Mouse (Mus musculus) heart, embryonic 11.5 days (tissue): Measurements from ENCODE around the gene Cpe. TPM values are rescaled to one million over a fixed set of nuclear protein-coding genes. Genes with fewer than 3 reads are reported as not detected.
"Not testable (repeated sequence)": the region's sequence is repeated elsewhere in the genome, so short reads cannot be mapped to it uniquely, and the experiment has no call there.

Experiments used
- ATAC-seq: fragments of 200-750 bp; cut with Nextera tagmentation; replicated peaks from 2 replicates; pipeline ENCODE4 v1.8.0; 2017; ENCODE audit warnings: moderate library complexity; ENCODE audit not compliant: insufficient number of reproducible peaks, low FRiP score, low TSS enrichment
- H3K27ac ChIP-seq: fragments of 300-500 bp; sonication (generic); 2 replicates; pipeline ENCODE4 v1.5.1; 2014; ENCODE audit warnings: mild to moderate bottlenecking, low read depth, low read length
- H3K27me3 ChIP-seq: fragments of 300-500 bp; sonication (generic); 2 replicates; pipeline ENCODE4 v1.6.1; 2014; ENCODE audit warnings: mild to moderate bottlenecking, low read length, mixed read lengths; ENCODE audit not compliant: control insufficient read depth, insufficient read depth
- H3K36me3 ChIP-seq: fragments of 300-500 bp; sonication (generic); 2 replicates; pipeline ENCODE4 v1.6.1; 2014; ENCODE audit warnings: mild to moderate bottlenecking, low read length, moderate library complexity, mixed read lengths; ENCODE audit not compliant: control insufficient read depth, insufficient read depth
- H3K4me1 ChIP-seq: fragments of 300-500 bp; sonication (generic); 2 replicates; pipeline ENCODE4 v1.6.1; 2014; ENCODE audit warnings: low read length; ENCODE audit not compliant: control insufficient read depth, insufficient read depth
- H3K4me2 ChIP-seq: fragments of 300-500 bp; sonication (generic); 2 replicates; pipeline ENCODE4 v1.6.1; 2014; ENCODE audit warnings: mild to moderate bottlenecking, moderate library complexity
- H3K4me3 ChIP-seq: fragments of 300-500 bp; sonication (generic); 2 replicates; pipeline ENCODE4 v1.5.1; 2014; ENCODE audit warnings: low read depth, low read length
- H3K9ac ChIP-seq: fragments of 300-500 bp; sonication (generic); 2 replicates; pipeline ENCODE4 v1.6.1; 2014; ENCODE audit warnings: mild to moderate bottlenecking, low read depth, low read length, moderate library complexity
- H3K9me3 ChIP-seq: fragments of 300-500 bp; sonication (generic); replicated peaks from 2 replicates; pipeline ENCODE4 v1.6.1; 2016; ENCODE audit warnings: low read length; ENCODE audit not compliant: control insufficient read depth
- WGBS: fragments of 180-500 bp; shearing (Covaris S2); extraction: QIAGEN DNeasy Blood & Tissue Kit; methylation state at CpG from one replicate; pipeline ENCODE4 v1.1.7; 2014; ENCODE audit not compliant: insufficient replicate concordance; 5-methylcytosine and 5-hydroxymethylcytosine counted together
- polyA plus RNA-seq: library from polyadenylated mRNA; unstranded; fragments of >200 nt; fragmentation: Nextera tagmentation; extraction: Ambion mirVana; gene quantifications from 2 replicates; pipeline ENCODE4 v1.2.1, GENCODE M21; 2014

The Cpe gene
- polyA plus RNA-seq, 1 experiment from 2014 or later, result 122 TPM

DNA sequence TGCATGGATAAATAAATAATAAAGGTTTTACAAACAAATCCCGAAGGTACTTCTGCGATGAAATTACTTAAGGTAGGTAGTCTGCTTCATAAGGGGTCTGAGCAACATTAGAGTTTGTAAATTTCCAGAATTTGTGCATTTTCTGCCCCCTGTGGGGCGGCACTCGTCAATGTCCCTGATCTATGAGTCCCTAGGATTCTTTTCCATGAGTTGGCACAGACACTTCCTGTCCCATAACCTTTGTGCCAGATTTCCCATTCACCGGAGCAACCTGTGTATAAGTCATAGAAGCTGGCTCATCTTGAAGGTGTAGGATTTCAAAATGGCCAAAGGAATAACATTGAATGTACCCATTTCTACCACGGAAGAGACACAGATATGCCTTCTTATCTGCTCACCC lies 2.5 kb downstream of the Cpe start:
- Histone ChIP-seq H3K9ac (no peak overlapping the region), H3K27me3 (no peaks in the 10 kb centered on the region), H3K4me3 (no peak overlapping the region), H3K27ac (no peak overlapping the region), H3K9me3 (no peaks in the 10 kb centered on the region), H3K4me2 (no peak overlapping the region), H3K36me3 (no peaks in the 10 kb centered on the region), H3K4me1 (peaks cover 3% of the 10 kb centered on the region)
- ATAC-seq, result no peak
- 79% methylated on average over 6 of the region's 6 CpGs for WGBS

DNA sequence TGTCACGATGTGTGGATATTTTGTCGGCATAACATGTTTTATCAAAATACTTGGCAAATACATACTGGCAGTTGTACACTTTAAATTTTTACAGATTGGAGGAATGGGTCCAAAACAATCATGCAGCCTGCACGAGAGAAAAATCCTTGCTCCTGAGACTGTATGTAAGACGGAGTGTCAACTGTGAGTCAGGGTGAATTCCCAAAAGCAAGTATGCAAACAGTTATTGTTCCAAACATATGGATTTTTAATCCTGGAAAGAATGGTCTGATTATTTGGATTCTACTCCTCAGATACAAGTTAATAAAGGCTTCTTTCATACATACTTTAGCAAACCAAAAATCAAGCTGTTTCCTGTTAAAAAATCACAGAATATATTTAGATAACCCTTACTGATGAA lies 4.1 kb downstream of the Cpe start:
- Histone ChIP-seq H3K27me3 (no peaks in the 10 kb centered on the region), H3K36me3 (no peaks in the 10 kb centered on the region), H3K9me3 (no peaks in the 10 kb centered on the region), H3K9ac (no peak overlapping the region), H3K4me3 (no peak overlapping the region), H3K27ac (no peak overlapping the region), H3K4me1 (peaks cover 3% of the 10 kb centered on the region), H3K4me2 (no peak overlapping the region)
- WGBS, result 74% methylated on average over 4 of the region's 4 CpGs
- no peak for ATAC-seq

DNA sequence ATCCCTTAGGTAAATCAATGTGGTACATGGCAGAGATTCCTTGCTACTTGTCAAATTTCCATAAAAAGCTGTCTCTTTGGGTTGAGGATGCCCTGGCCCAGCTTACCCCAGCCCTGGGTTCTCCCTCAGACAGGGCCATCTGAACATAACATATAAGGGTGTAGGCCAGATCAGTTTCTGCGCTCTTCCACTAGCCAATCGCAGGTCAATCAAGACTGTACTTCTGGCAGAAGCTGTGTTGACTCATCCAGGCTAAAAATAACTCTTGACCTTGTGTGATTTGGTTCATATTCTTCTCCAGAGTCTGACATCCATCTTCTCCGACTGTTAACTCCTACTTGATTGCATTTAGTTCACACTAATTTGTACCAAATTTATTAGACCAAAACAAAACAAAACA lies 4.7 kb downstream of the Cpe start:
- H3K4me1 ChIP-seq, result peaks cover 3% of the 10 kb centered on the region
- WGBS, result 37% methylated on average over 3 of the region's 3 CpGs
- peak overlapping the region; percentile 35; the same call in 1 of the 2 replicates for H3K27ac ChIP-seq
- H3K4me3 ChIP-seq, result no peak overlapping the region
- no peak overlapping the region for H3K9ac ChIP-seq
- H3K36me3 ChIP-seq, result no peaks in the 10 kb centered on the region
- no peaks in the 10 kb centered on the region for H3K9me3 ChIP-seq
- no peaks in the 10 kb centered on the region for H3K27me3 ChIP-seq
- ATAC-seq, result no peak
- no peak overlapping the region for H3K4me2 ChIP-seq

DNA sequence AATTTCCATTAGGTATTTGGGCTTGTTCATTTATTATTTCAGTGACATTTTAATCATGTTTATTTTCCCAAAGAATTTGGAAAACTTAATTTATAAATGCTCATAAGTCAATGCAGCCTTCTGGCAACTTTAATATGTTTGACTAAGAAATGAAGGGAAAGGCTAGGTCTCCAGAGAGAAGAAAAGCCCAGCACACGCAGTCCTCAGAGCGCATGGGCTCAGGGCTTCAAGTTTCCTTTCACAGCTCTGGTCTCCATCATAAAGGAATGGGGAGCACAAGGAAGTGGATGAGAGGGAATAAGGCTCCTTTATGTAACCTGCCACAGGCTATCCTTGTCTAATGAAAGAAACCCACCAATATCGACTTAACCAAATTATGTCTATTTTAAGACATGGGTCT lies 10.4 kb downstream of the Cpe start:
- H3K9ac ChIP-seq, result no peak overlapping the region
- no peaks in the 10 kb centered on the region for H3K36me3 ChIP-seq
- H3K4me2 ChIP-seq, result no peak overlapping the region
- no peaks in the 10 kb centered on the region for H3K9me3 ChIP-seq
- no peaks in the 10 kb centered on the region; the same call in 1 of the 2 replicates for H3K4me1 ChIP-seq
- ATAC-seq, result no peak
- no peaks in the 10 kb centered on the region for H3K27me3 ChIP-seq
- H3K4me3 ChIP-seq, result no peak overlapping the region
- WGBS, result 82% methylated on average over 3 of the region's 3 CpGs
- H3K27ac ChIP-seq, result no peak overlapping the region

DNA sequence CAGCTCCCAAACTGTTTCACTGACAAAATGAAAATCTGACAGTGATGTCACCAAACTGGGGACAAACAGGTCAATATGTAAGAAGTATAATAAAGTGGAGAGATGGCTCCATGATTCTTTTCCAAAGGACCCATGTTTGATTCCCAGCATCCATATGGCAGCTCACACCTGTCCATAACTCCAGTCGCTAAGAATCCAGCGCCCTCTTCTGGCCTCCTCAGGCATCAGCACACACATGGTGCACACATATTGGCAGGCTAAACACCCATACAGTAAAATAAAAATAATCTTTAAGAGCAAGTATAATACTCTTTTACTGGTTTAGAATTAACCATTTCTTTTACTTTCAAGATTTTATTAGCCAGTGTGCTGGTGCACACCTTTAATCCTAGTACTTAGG lies 16.5 kb downstream of the Cpe start:
- 72% methylated on average over 2 of the region's 2 CpGs for WGBS
- no peak overlapping the region for H3K4me3 ChIP-seq
- H3K9ac ChIP-seq, result no peak overlapping the region
- ATAC-seq, result no peak
- H3K27me3 ChIP-seq, result no peaks in the 10 kb centered on the region
- no peak overlapping the region for H3K4me2 ChIP-seq
- H3K36me3 ChIP-seq, result no peaks in the 10 kb centered on the region
- H3K27ac ChIP-seq, result no peak overlapping the region
- no peaks in the 10 kb centered on the region; the same call in 1 of the 2 replicates for H3K4me1 ChIP-seq
- 0 out of 2 replicates have a peak, but pooled peaks cover 2% of the 10 kb centered on the region for H3K9me3 ChIP-seq

DNA sequence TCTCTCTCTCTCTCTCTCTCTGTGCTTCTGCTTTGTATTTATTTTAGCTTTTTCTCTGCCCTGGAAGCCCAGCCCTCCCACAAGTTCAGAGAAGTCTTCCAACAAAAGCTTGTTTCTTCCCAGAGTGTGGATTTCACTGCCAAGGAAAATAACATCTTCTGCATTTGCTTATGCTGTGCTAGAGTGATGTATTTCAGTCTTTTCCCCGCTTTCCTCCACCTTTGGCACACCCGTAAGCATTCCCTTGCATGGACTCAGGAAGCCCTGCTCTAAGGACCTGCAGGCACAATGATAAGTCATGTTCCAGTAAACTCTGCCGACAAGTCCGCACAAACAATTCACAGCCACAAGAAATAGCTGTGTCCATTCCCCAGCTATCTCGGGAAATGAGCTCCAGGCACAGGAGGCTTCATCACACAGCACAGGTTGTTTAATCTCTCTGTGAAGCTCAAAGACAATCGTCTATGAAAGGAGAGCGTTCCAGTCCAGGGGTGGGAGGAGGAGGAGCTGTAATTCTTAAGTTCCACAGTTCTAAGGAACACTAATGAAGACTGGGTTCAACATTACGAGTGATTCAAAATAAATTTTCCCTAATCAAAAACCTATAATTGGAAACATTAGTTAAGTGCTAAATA lies 17.8 kb downstream of the Cpe start:
- Histone ChIP-seq H3K9ac (no peak overlapping the region), H3K4me2 (no peak overlapping the region), H3K27me3 (no peaks in the 10 kb centered on the region), H3K27ac (no peak overlapping the region), H3K4me1 (no peaks in the 10 kb centered on the region; the same call in 1 of the 2 replicates), H3K36me3 (no peaks in the 10 kb centered on the region), H3K9me3 (0 out of 2 replicates have a peak, but pooled peaks cover 2% of the 10 kb centered on the region), H3K4me3 (no peak overlapping the region)
- no peak for ATAC-seq
- 58% methylated on average over 8 of the region's 8 CpGs for WGBS

DNA sequence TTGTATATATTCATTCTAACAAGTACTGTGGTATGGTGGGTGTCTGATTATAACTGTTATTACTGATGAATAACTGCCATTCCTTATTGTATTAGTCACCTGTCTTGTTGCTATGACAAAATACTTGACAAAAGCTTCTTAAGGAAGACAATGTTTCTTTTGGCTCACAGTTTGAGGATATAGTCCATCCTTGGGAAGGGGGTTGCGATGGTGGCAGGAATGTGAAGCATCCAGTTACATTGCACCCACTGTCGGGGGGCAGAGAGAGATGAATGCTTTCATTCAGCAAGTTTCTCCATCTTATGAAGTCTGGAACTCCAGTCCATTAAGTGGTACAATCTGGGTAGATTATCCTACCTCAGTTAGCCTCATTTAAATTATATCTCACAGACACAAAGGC lies 19.9 kb downstream of the Cpe start:
- H3K4me2 ChIP-seq, result no peak overlapping the region
- no peak overlapping the region for H3K27ac ChIP-seq
- H3K4me3 ChIP-seq, result no peak overlapping the region
- ATAC-seq, result no peak
- 0 out of 2 replicates have a peak, but pooled peaks cover 2% of the 10 kb centered on the region for H3K9me3 ChIP-seq
- H3K4me1 ChIP-seq, result no peaks in the 10 kb centered on the region; the same call in 1 of the 2 replicates
- 51% methylated on average over 2 of the region's 2 CpGs for WGBS
- H3K36me3 ChIP-seq, result no peaks in the 10 kb centered on the region
- no peak overlapping the region for H3K9ac ChIP-seq
- no peaks in the 10 kb centered on the region for H3K27me3 ChIP-seq

DNA sequence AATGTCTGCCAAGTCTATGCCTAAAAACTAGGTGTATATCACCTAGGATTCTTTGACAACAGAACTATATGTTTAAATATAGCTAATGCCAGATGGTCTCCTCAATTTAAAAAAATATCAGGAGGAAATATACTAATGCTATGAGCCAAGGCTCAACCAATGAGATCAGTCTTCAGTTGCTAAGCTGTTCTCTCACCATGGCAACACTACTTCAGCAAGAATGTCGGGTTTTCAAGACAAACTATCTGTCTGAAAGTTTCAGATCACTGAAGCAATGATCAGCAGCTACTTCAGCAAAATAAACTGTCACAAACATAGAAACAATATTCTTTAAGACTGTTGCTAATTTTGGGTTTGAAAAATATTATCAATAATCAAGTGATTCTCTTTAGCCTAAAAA lies 20.9 kb downstream of the Cpe start:
- H3K4me2 ChIP-seq, result no peak overlapping the region
- no peak overlapping the region for H3K4me3 ChIP-seq
- H3K27me3 ChIP-seq, result no peaks in the 10 kb centered on the region
- H3K4me1 ChIP-seq, result no peaks in the 10 kb centered on the region; the same call in 1 of the 2 replicates
- no peak overlapping the region for H3K27ac ChIP-seq
- H3K9me3 ChIP-seq, result 0 out of 2 replicates have a peak, but pooled peaks cover 2% of the 10 kb centered on the region
- H3K36me3 ChIP-seq, result no peaks in the 10 kb centered on the region
- H3K9ac ChIP-seq, result no peak overlapping the region
- ATAC-seq, result no peak
- WGBS, result 49% methylated on average over 1 of the region's 1 CpGs

DNA sequence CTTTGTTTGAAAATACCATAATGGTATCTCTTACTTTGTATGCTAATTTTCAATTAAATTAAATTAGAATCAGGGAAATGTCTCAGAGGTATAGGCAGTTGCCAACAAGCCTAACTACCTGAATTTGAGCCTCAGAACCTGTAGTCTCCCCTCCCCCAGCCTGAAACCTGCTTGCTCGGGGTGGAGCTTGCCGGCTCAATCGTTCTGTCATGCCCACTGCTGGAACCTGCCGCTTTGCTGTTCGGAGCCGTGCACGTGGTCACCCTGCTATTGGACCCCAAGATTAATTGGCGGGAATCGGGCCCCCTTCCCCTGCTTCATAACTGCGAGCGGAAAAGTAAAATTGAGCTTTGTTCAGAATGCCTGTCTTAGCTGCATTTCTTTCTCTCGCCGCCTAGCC lies 26.5 kb downstream of the Cpe start:
- not testable (repeated sequence) for H3K9ac ChIP-seq, H3K9me3 ChIP-seq, H3K27ac ChIP-seq, H3K4me3 ChIP-seq, H3K36me3 ChIP-seq, ATAC-seq, H3K4me2 ChIP-seq, H3K27me3 ChIP-seq, H3K4me1 ChIP-seq
- 63% methylated on average over 13 of the region's 13 CpGs for WGBS
